Mouse (Mus musculus) ES-Bruce4 (cell line): Measurements from ENCODE around the gene Gnao1.

Experiments
- CTCF ChIP-seq: IDR thresholded peaks from one replicate; pipeline ENCODE4 v1.8.1; 2011; ENCODE audit warnings: low read depth, low read length
- POLR2A ChIP-seq: IDR thresholded peaks from one replicate; pipeline ENCODE4 v1.8.1; 2011; ENCODE audit warnings: low read length; ENCODE audit not compliant: insufficient read depth

- TF ChIP-seq POLR2A = no peak
- TF ChIP-seq CTCF = no peak
These were observed 189.2 kb downstream of the Gnao1 start for GRCm38 (mm10) chr8:93998961-93999360.
